Mouse (Mus musculus) kidney, embryonic 15.5 days (tissue): ENCODE results near the gene Nol11. TPM values are rescaled to one million over a fixed set of nuclear protein-coding genes. Genes with fewer than 3 reads are reported as not detected.

Experiments used
- ATAC-seq: fragments of 200-750 bp; cut with Nextera tagmentation; replicated peaks from 2 replicates; pipeline ENCODE4 v1.8.0; 2017; ENCODE audit warnings: moderate TSS enrichment; ENCODE audit not compliant: low FRiP score
- H3K27ac ChIP-seq: fragments of 300-500 bp; sonication (generic); 2 replicates; pipeline ENCODE4 v1.5.1; 2015; ENCODE audit warnings: mild to moderate bottlenecking, inconsistent platforms
- H3K27me3 ChIP-seq: fragments of 300-500 bp; sonication (generic); 2 replicates; pipeline ENCODE4 v1.6.1; 2015; ENCODE audit warnings: inconsistent platforms
- H3K36me3 ChIP-seq: fragments of 300-500 bp; sonication (generic); 2 replicates; pipeline ENCODE4 v1.6.1; 2015; ENCODE audit warnings: inconsistent platforms
- H3K4me1 ChIP-seq: fragments of 300-500 bp; sonication (generic); 2 replicates; pipeline ENCODE4 v1.6.1; 2015; ENCODE audit warnings: inconsistent platforms
- H3K4me2 ChIP-seq: fragments of 300-500 bp; sonication (generic); 2 replicates; pipeline ENCODE4 v1.6.1; 2015; ENCODE audit warnings: moderate library complexity, mild to moderate bottlenecking, inconsistent platforms
- H3K4me3 ChIP-seq: fragments of 300-500 bp; sonication (generic); replicated peaks from 2 replicates; pipeline ENCODE4 v1.5.1; 2015; ENCODE audit warnings: mild to moderate bottlenecking, inconsistent platforms
- H3K9ac ChIP-seq: fragments of 300-500 bp; sonication (generic); 2 replicates; pipeline ENCODE4 v1.6.1; 2015; ENCODE audit warnings: mild to moderate bottlenecking, inconsistent platforms
- H3K9me3 ChIP-seq: fragments of 300-500 bp; sonication (generic); replicated peaks from 2 replicates; pipeline ENCODE4 v1.6.1; 2016; ENCODE audit warnings: inconsistent platforms
- WGBS: fragments of 180-500 bp; shearing (Covaris S2); methylation state at CpG from one replicate; pipeline ENCODE4 v1.1.7; 2015; ENCODE audit warnings: mixed read lengths; 5-methylcytosine and 5-hydroxymethylcytosine counted together
- polyA plus RNA-seq: library from polyadenylated mRNA; unstranded; fragments of >200 nt; fragmentation: Nextera tagmentation; extraction: Ambion mirVana; gene quantifications from 2 replicates; pipeline ENCODE4 v1.2.1, GENCODE M21; 2015

Gene Nol11
- 58.1 and 59.2 TPM in 2 replicates for polyA plus RNA-seq

- H3K4me3 ChIP-seq = peak within 1 kb of the TSS; percentile 83
- peaks cover 6% of the 10 kb centered on the region for H3K4me1 ChIP-seq
- H3K27me3 ChIP-seq = no peaks in the 10 kb centered on the region
- peaks cover 26% of the 10 kb centered on the region for H3K36me3 ChIP-seq
- ATAC-seq = peak; percentile 95
- peak within 1 kb of the TSS; percentile 86 for H3K9ac ChIP-seq
- H3K4me2 ChIP-seq = peak within 1 kb of the TSS; percentile 78
- H3K9me3 ChIP-seq = no peaks in the 10 kb centered on the region
- H3K27ac ChIP-seq = peak within 1 kb of the TSS; percentile 82
- WGBS = under 1% methylated on average over 62 of the region's 62 CpGs
Observed at GRCm38 (mm10) chr11:107188565-107189552, at the start of gene Nol11. Gene Nol11, minus strand, starts transcription at chr11:107189381.

- WGBS = 93% methylated on average over 6 of the region's 6 CpGs
- Histone ChIP-seq H3K9ac (no peak overlapping the region), H3K36me3 (peaks cover 3% of the 10 kb centered on the region; the same call in 1 of the 2 replicates), H3K4me2 (no peak overlapping the region), H3K9me3 (no peaks in the 10 kb centered on the region), H3K27ac (no peak overlapping the region), H3K4me1 (no peaks in the 10 kb centered on the region), H3K4me3 (no peak overlapping the region), H3K27me3 (no peaks in the 10 kb centered on the region)
- ATAC-seq = no peak
Observed at GRCm38 (mm10) chr11:107238506-107238905, 49.3 kb upstream of the Nol11 start.

- no peak overlapping the region for H3K27ac ChIP-seq
- ATAC-seq = no peak
- 95% methylated on average over 4 of the region's 4 CpGs for WGBS
- H3K36me3 ChIP-seq = peaks cover 11% of the 10 kb centered on the region; the same call in 1 of the 2 replicates
- H3K27me3 ChIP-seq = no peaks in the 10 kb centered on the region
- H3K9me3 ChIP-seq = no peaks in the 10 kb centered on the region
- no peaks in the 10 kb centered on the region for H3K4me1 ChIP-seq
- no peak overlapping the region for H3K9ac ChIP-seq
- H3K4me3 ChIP-seq = no peak overlapping the region
- H3K4me2 ChIP-seq = no peak overlapping the region
Observed at GRCm38 (mm10) chr11:107237532-107237931, 48.4 kb upstream of the Nol11 start.

GRCm38 (mm10) chr11:107233252-107233890, 44.2 kb upstream of the Nol11 start:
- H3K27ac ChIP-seq = no peak overlapping the region
- WGBS = 65% methylated on average over 5 of the region's 5 CpGs
- no peaks in the 10 kb centered on the region for H3K27me3 ChIP-seq
- no peak overlapping the region for H3K4me2 ChIP-seq
- peaks cover 4% of the 10 kb centered on the region for H3K9me3 ChIP-seq
- no peak overlapping the region for H3K4me3 ChIP-seq
- H3K36me3 ChIP-seq = peaks cover 23% of the 10 kb centered on the region
- H3K9ac ChIP-seq = no peak overlapping the region
- no peaks in the 10 kb centered on the region; the same call in 1 of the 2 replicates for H3K4me1 ChIP-seq
- no peak for ATAC-seq

- H3K27ac ChIP-seq = no peak overlapping the region
- H3K27me3 ChIP-seq = no peaks in the 10 kb centered on the region
- no peak overlapping the region for H3K4me2 ChIP-seq
- no peak overlapping the region for H3K9ac ChIP-seq
- WGBS = 39% methylated on average over 10 of the region's 10 CpGs
- peaks cover 4% of the 10 kb centered on the region for H3K9me3 ChIP-seq
- no peak overlapping the region for H3K4me3 ChIP-seq
- ATAC-seq = no peak
- H3K4me1 ChIP-seq = no peaks in the 10 kb centered on the region; the same call in 1 of the 2 replicates
- peaks cover 36% of the 10 kb centered on the region for H3K36me3 ChIP-seq
Observed at GRCm38 (mm10) chr11:107230128-107230527, 40.9 kb upstream of the Nol11 start.

GRCm38 (mm10) chr11:107226431-107226830, 37.2 kb upstream of the Nol11 start:
- WGBS = 71% methylated on average over 1 of the region's 1 CpGs
- H3K27me3 ChIP-seq = no peaks in the 10 kb centered on the region
- peaks cover under 1% of the 10 kb centered on the region; the same call in 1 of the 2 replicates for H3K9me3 ChIP-seq
- no peak overlapping the region for H3K4me2 ChIP-seq
- H3K27ac ChIP-seq = no peak overlapping the region
- no peak overlapping the region for H3K9ac ChIP-seq
- peaks cover 5% of the 10 kb centered on the region; the same call in 1 of the 2 replicates for H3K4me1 ChIP-seq
- ATAC-seq = no peak
- H3K4me3 ChIP-seq = no peak overlapping the region
- H3K36me3 ChIP-seq = peaks cover 14% of the 10 kb centered on the region

- H3K4me1 ChIP-seq = peaks cover 5% of the 10 kb centered on the region; the same call in 1 of the 2 replicates
- WGBS = 90% methylated on average over 10 of the region's 10 CpGs
Observed at GRCm38 (mm10) chr11:107226013-107226412, 36.8 kb upstream of the Nol11 start.

GRCm38 (mm10) chr11:107225301-107225700, 36.1 kb upstream of the Nol11 start:
- Histone ChIP-seq H3K27me3 (no peaks in the 10 kb centered on the region), H3K9me3 (no peaks in the 10 kb centered on the region), H3K9ac (no peak overlapping the region), H3K36me3 (peaks cover 14% of the 10 kb centered on the region; the same call in 1 of the 2 replicates), H3K4me2 (no peak overlapping the region), H3K27ac (no peak overlapping the region), H3K4me1 (peaks cover 5% of the 10 kb centered on the region; the same call in 1 of the 2 replicates), H3K4me3 (no peak overlapping the region)
- ATAC-seq = no peak
- WGBS = 79% methylated on average over 5 of the region's 5 CpGs

More at GRCm38 (mm10) chr11:107226013-107226412, 36.8 kb upstream of the Nol11 start:
- no peak for ATAC-seq
- no peaks in the 10 kb centered on the region for H3K27me3 ChIP-seq
- peaks cover 14% of the 10 kb centered on the region; the same call in 1 of the 2 replicates for H3K36me3 ChIP-seq
- H3K9me3 ChIP-seq = no peaks in the 10 kb centered on the region
- no peak overlapping the region for H3K9ac ChIP-seq
- no peak overlapping the region for H3K27ac ChIP-seq
- no peak overlapping the region for H3K4me2 ChIP-seq
- no peak overlapping the region for H3K4me3 ChIP-seq

- H3K4me3 ChIP-seq = no peak overlapping the region
- no peaks in the 10 kb centered on the region for H3K27me3 ChIP-seq
- peaks cover 14% of the 10 kb centered on the region; the same call in 1 of the 2 replicates for H3K36me3 ChIP-seq
- no peak overlapping the region for H3K4me2 ChIP-seq
- H3K9me3 ChIP-seq = no peaks in the 10 kb centered on the region
- no peak overlapping the region for H3K9ac ChIP-seq
- WGBS = 59% methylated on average over 8 of the region's 8 CpGs
- no peak for ATAC-seq
- H3K4me1 ChIP-seq = peaks cover 5% of the 10 kb centered on the region; the same call in 1 of the 2 replicates
- no peak overlapping the region for H3K27ac ChIP-seq
Observed at GRCm38 (mm10) chr11:107223667-107224214, 34.6 kb upstream of the Nol11 start.

- no peak for ATAC-seq
- Histone ChIP-seq H3K27ac (no peak overlapping the region), H3K4me3 (no peak overlapping the region), H3K4me2 (no peak overlapping the region), H3K27me3 (no peaks in the 10 kb centered on the region), H3K4me1 (peaks cover 5% of the 10 kb centered on the region; the same call in 1 of the 2 replicates), H3K9ac (no peak overlapping the region), H3K9me3 (no peaks in the 10 kb centered on the region), H3K36me3 (peaks cover 11% of the 10 kb centered on the region; the same call in 1 of the 2 replicates)
- 69% methylated on average over 1 of the region's 1 CpGs for WGBS
Observed at GRCm38 (mm10) chr11:107223169-107223561, 34.0 kb upstream of the Nol11 start.

- H3K4me2 ChIP-seq = no peak overlapping the region
- no peaks in the 10 kb centered on the region for H3K9me3 ChIP-seq
- H3K27me3 ChIP-seq = no peaks in the 10 kb centered on the region
- H3K4me3 ChIP-seq = no peak overlapping the region
- H3K27ac ChIP-seq = no peak overlapping the region
- H3K4me1 ChIP-seq = peaks cover 5% of the 10 kb centered on the region; the same call in 1 of the 2 replicates
- peaks cover 6% of the 10 kb centered on the region; the same call in 1 of the 2 replicates for H3K36me3 ChIP-seq
- no peak for ATAC-seq
- 55% methylated on average over 12 of the region's 12 CpGs for WGBS
- no peak overlapping the region for H3K9ac ChIP-seq
Observed at GRCm38 (mm10) chr11:107222531-107223168, 33.5 kb upstream of the Nol11 start.
